Mouse (Mus musculus): ENCODE measurements around the gene Prkd3. TPM values are rescaled to one million over a fixed set of nuclear protein-coding genes. Genes with fewer than 3 reads are reported as not detected.

Gene Prkd3
- polyA plus RNA-seq, 1 experiment, result 21.4 TPM

GRCm38 (mm10) chr17:79032782-79033181, 12.2 kb upstream of the Prkd3 start:
- no peak for DNase-seq (ENCODE audit: low read depth)
- TF ChIP-seq CTCF (IDR thresholded peaks at IDR 0.05; ENCODE audit: borderline replicate concordance, extremely low read depth, insufficient read depth, insufficient read length) (no peak), POLR2A (IDR thresholded peaks at IDR 0.05; ENCODE audit: borderline replicate concordance, extremely low read depth, insufficient read depth, insufficient read length, poor library complexity, severe bottlenecking) (no peak)

- no peak for DNase-seq (ENCODE audit: low read depth)
- TF ChIP-seq CTCF (IDR thresholded peaks at IDR 0.05; ENCODE audit: borderline replicate concordance, extremely low read depth, insufficient read depth, insufficient read length) (no peak), POLR2A (IDR thresholded peaks at IDR 0.05; ENCODE audit: borderline replicate concordance, extremely low read depth, insufficient read depth, insufficient read length, poor library complexity, severe bottlenecking) (no peak)
These were observed 11.0 kb upstream of the Prkd3 start for GRCm38 (mm10) chr17:79031569-79031968.

GRCm38 (mm10) chr17:79029226-79029625, 8.6 kb upstream of the Prkd3 start:
- TF ChIP-seq CTCF (IDR thresholded peaks at IDR 0.05; ENCODE audit: borderline replicate concordance, extremely low read depth, insufficient read depth, insufficient read length), result no peak
- TF ChIP-seq POLR2A (IDR thresholded peaks at IDR 0.05; ENCODE audit: borderline replicate concordance, extremely low read depth, insufficient read depth, insufficient read length, poor library complexity, severe bottlenecking), result no peak
- DNase-seq (ENCODE audit: low read depth), result no peak

- no peak for TF ChIP-seq CTCF (IDR thresholded peaks at IDR 0.05; ENCODE audit: borderline replicate concordance, extremely low read depth, insufficient read depth, insufficient read length)
- no peak for TF ChIP-seq POLR2A (IDR thresholded peaks at IDR 0.05; ENCODE audit: borderline replicate concordance, extremely low read depth, insufficient read depth, insufficient read length, poor library complexity, severe bottlenecking)
- DNase-seq (ENCODE audit: low read depth), result no peak
These were observed 3.9 kb upstream of the Prkd3 start for GRCm38 (mm10) chr17:79024544-79024943.

- DNase-seq (ENCODE audit: low read depth), result no peak
- TF ChIP-seq CTCF (IDR thresholded peaks at IDR 0.05; ENCODE audit: borderline replicate concordance, extremely low read depth, insufficient read depth, insufficient read length), result no peak
- TF ChIP-seq POLR2A (IDR thresholded peaks at IDR 0.05; ENCODE audit: borderline replicate concordance, extremely low read depth, insufficient read depth, insufficient read length, poor library complexity, severe bottlenecking), result no peak
These were observed 2.1 kb upstream of the Prkd3 start for GRCm38 (mm10) chr17:79022746-79023145.

GRCm38 (mm10) chr17:79020984-79021335, 344 bp upstream of the Prkd3 start:
- DNase-seq (ENCODE audit: low read depth), result no peak
- TF ChIP-seq CTCF (IDR thresholded peaks at IDR 0.05; ENCODE audit: borderline replicate concordance, extremely low read depth, insufficient read depth, insufficient read length) (no peak), POLR2A (IDR thresholded peaks at IDR 0.05; ENCODE audit: borderline replicate concordance, extremely low read depth, insufficient read depth, insufficient read length, poor library complexity, severe bottlenecking) (no peak)

- peak; percentile 37 for DNase-seq (ENCODE audit: low read depth)
- TF ChIP-seq POLR2A (IDR thresholded peaks at IDR 0.05; ENCODE audit: borderline replicate concordance, extremely low read depth, insufficient read depth, insufficient read length, poor library complexity, severe bottlenecking) (no peak), CTCF (IDR thresholded peaks at IDR 0.05; ENCODE audit: borderline replicate concordance, extremely low read depth, insufficient read depth, insufficient read length) (no peak)
These were observed 849 bp downstream of the Prkd3 start for GRCm38 (mm10) chr17:79019726-79020207.

- TF ChIP-seq CTCF (IDR thresholded peaks at IDR 0.05; ENCODE audit: borderline replicate concordance, extremely low read depth, insufficient read depth, insufficient read length) (no peak), POLR2A (IDR thresholded peaks at IDR 0.05; ENCODE audit: borderline replicate concordance, extremely low read depth, insufficient read depth, insufficient read length, poor library complexity, severe bottlenecking) (no peak)
- peak; percentile 42 for DNase-seq (ENCODE audit: low read depth)
These were observed 2.2 kb downstream of the Prkd3 start for GRCm38 (mm10) chr17:79018422-79018821.

- no peak for TF ChIP-seq CTCF (IDR thresholded peaks at IDR 0.05; ENCODE audit: borderline replicate concordance, extremely low read depth, insufficient read depth, insufficient read length)
- TF ChIP-seq POLR2A (IDR thresholded peaks at IDR 0.05; ENCODE audit: borderline replicate concordance, extremely low read depth, insufficient read depth, insufficient read length, poor library complexity, severe bottlenecking), result no peak
- DNase-seq (ENCODE audit: low read depth), result no peak
These were observed 4.8 kb downstream of the Prkd3 start for GRCm38 (mm10) chr17:79015831-79016230.

GRCm38 (mm10) chr17:79014911-79015685, 5.5 kb downstream of the Prkd3 start:
- no peak for TF ChIP-seq CTCF (IDR thresholded peaks at IDR 0.05; ENCODE audit: borderline replicate concordance, extremely low read depth, insufficient read depth, insufficient read length)
- no peak for TF ChIP-seq POLR2A (IDR thresholded peaks at IDR 0.05; ENCODE audit: borderline replicate concordance, extremely low read depth, insufficient read depth, insufficient read length, poor library complexity, severe bottlenecking)
- no peak for DNase-seq (ENCODE audit: low read depth)

GRCm38 (mm10) chr17:79013625-79014024, 7.0 kb downstream of the Prkd3 start:
- TF ChIP-seq CTCF (IDR thresholded peaks at IDR 0.05; ENCODE audit: borderline replicate concordance, extremely low read depth, insufficient read depth, insufficient read length), result no peak
- TF ChIP-seq POLR2A (IDR thresholded peaks at IDR 0.05; ENCODE audit: borderline replicate concordance, extremely low read depth, insufficient read depth, insufficient read length, poor library complexity, severe bottlenecking), result no peak
- DNase-seq (ENCODE audit: low read depth), result no peak

- TF ChIP-seq CTCF (IDR thresholded peaks at IDR 0.05; ENCODE audit: borderline replicate concordance, extremely low read depth, insufficient read depth, insufficient read length) (no peak), POLR2A (IDR thresholded peaks at IDR 0.05; ENCODE audit: borderline replicate concordance, extremely low read depth, insufficient read depth, insufficient read length, poor library complexity, severe bottlenecking) (no peak)
These were observed 20.8 kb downstream of the Prkd3 start for GRCm38 (mm10) chr17:78999745-79000270.

More at GRCm38 (mm10) chr17:78999745-79000270, 20.8 kb downstream of the Prkd3 start:
- DNase-seq (ENCODE audit: low read depth), result no peak

Data from brain, embryonic 14.5 days (tissue).